Mouse (Mus musculus) kidney, postnatal 14 days (tissue): ENCODE measurements at regions not wholly inside any gene's neighbourhood (a gene's known extent, or its start where the extent isn't known, plus 50 kb on each side); places are given as distances from the start of the nearest gene placed in this dataset.

ENCODE experiments used
- DNase-seq: peaks from one replicate; pipeline ENCODE4 v3.0.0; 2022; ENCODE audit warnings: mixed read lengths

DNA sequence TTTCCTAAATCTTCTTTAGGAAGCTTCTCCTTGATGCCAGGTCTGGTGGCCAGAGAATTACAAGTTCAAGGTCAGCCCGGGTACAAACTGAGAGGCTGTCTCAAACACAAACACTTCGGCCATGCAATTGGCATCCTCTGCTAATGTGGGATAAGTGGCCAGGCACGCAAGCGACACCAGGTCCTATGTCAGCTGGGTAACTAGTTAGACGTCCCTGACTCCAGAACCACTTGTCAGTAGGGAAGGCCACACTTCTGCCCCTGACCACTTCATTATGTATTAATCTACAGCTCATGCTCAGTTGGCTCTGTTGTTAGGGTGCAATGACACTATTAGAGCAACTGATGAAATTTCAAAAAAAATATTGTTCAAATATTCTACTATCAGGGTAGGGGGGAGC is 149.5 kb upstream of the Tshz3 start:
- DNase-seq = no peak

DNA sequence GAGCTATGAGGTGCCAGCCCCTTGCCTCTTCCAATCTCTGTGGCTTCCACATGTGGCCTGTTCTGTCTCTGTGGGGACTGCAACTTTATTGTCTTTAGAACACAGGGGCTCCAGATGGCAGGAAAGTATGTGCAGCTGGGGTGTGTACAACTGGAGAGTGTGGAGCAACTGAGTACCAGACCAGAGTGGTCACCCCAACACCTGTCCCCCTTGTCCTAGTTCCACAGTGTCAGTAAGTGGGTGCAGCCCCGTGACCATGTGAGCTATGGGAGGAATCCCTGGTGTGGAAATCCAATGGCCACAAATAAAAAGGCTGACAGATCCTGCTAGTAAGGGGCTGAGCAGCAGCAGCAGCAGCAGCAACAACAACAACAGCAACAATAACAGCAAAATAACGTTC is 126.9 kb upstream of the Tshz3 start:
- no peak for DNase-seq

DNA sequence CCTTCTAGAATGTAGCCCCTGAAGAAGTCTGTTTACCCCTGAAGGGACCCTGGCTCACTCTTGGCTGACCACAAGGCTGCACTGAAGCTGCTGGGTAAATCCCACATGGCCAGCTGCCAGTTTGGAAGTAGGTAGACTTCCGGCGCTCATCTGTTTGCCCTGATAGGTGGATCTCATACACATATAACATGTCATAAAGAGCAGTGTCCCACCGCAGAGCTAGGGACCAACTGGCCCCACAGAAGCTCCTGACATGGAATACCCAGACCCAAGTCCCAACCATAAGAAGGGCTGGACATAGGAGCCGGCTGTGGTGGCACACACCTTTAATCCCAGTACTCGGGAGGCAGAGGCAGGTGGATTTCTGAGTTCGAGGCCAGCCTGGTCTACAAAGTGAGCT is 115.8 kb upstream of the Tshz3 start:
- DNase-seq = no peak

DNA sequence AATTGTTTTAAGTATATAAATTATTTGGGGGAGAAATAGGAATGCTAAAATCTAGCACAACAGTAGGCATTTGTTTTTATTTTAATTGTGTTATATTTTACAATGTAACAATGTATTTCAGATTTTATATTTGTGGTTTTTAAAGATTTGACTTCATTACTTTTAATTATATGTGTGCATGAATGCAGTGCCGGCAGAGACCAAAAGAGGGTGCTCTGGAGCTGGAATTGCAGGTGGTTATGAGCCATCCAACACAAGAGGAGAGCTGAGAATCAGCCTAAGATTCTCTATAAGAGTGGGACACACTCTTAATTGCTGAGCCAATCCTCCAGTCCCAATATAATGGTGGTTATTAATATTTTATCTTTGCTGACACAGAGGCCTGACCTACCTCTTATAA is 112.9 kb upstream of the Tshz3 start:
- DNase-seq = no peak

DNA sequence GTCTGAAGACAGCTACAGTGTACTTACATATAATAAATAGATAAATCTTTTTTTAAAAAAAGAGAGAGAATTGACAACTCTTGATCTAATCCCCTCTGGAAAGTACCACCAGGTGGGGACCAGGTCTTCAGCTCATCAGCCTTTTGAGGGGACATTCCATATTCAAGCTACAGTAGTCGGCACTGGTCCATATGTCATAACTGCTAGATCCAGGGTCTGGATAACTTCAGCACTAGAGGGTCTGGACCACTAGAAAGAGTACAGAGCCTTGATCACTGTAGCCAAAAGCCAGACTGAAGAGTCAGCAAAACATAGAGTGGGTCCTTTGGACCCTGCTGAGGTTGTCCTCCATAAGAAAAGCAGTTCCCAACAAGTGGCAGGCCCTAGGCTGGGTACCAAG is 106.4 kb upstream of the Tshz3 start:
- no peak for DNase-seq

DNA sequence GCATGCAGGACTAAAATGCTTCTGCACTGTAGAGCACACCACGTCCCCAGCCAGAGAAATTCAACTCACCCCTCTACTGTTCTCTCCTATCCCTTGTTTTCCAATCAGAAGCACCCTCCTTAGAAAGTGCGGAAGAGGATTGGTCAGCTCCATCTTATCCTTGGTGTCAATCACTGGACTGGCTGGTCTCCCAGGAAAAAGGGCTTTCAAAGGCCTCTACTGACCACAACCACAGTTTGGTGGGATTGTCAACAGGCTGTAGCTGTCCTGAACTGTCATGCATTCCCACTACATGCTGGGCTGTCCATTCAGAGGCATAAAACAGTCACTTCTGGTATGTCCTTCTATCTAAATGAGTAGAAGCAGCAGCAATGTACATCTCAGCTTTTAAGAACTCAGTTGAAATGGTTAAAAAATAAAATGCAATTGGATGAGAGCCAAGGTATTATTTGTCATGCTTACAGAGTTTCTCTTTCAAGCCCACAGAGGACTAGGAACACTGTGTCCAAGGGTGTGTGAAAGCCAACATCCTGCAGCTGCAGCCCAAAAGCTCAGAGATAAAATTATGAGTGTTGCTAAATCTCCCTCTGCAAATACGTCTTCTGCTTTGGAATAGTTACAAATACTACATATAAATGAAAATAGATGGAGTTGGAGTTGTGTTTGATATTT is 101.2 kb upstream of the Tshz3 start:
- DNase-seq = no peak

DNA sequence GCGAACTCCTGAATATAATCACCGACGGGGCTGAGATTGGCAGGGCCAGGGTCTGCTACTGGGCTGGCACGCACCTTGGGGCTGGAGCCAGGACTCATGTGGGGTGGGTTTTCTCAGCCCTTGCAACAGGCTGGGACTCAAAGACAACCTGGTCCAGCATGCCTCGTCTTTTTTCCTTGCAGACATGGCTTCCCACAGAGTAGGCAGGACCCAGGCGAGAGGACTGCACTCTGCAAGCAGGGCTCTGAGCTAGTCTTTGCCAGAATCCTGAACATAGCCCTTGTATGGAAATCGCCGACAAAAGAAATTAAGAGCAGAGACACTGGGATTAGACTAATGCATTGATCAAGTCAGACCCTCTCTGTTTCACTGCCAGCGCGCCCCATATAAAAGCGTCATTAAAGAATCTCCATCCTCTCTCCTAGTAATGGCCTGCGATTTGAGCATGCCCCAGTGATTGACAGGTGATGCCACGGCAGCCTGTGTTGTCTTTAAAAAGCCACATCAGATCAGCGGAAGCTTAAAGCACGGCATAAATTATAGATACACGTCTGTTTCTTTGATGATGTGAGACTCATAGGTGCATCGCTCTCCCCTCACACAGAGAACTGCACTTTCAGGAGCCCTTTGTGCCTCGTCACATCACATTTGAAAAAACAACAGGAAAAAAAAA is 92.8 kb upstream of the Tshz3 start:
- DNase-seq = no peak

DNA sequence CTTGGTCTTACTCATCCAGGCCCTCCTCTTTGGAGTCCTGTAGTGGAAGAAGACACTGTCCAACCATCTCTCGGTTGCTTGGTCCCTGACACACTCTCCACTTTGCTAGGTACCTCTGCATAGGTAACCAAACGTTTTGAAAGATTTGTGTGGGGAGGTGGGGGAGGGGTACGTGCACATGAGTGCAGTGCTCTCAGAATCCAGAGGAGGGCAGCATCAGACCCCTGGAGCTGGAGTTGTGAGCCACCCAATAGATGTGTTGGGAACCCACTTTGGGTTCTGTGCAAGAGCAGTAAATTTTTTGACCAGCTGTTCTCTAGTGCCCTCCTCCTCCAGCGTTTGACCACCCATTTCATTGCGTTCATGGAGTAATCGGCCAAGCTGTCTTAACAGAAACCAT is 77.7 kb upstream of the Tshz3 start:
- DNase-seq = no peak

DNA sequence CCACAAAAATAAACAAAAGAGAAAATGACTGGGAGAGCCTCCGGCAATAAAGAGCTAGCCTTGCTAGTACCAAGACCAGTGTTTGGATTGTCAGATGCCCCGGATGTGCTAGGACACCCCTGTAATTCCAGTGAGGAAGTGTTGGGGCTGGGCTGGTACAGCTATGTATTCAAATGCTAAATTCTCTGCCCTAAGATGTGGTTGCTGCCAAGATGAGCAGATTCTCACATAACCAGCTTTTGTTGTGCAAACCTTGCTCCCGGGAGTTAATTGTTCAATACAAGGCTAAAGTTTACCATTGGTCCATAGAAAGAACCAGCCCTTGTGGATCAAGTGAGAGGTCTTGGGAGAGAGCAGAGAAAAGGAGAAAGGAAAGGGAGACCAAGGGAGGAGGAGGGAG is 53.7 kb upstream of the Tshz3 start:
- DNase-seq = no peak
